Mouse (Mus musculus) heart, adult 2 months (tissue): ENCODE measurements around the gene Gm45337.

ENCODE experiments used
- CTCF ChIP-seq: fragments of 200-600 bp; IDR thresholded peaks from 2 replicates; pipeline ENCODE4 v1.8.1; 2022; ENCODE audit warnings: antibody characterized with exemption, mild to moderate bottlenecking, moderate library complexity
- EP300 ChIP-seq: fragments of 200-500 bp; IDR thresholded peaks from 2 replicates; pipeline ENCODE4 v1.6.1; 2011; ENCODE audit warnings: low read depth, low read length, control low read depth; ENCODE audit not compliant: insufficient read depth

DNA sequence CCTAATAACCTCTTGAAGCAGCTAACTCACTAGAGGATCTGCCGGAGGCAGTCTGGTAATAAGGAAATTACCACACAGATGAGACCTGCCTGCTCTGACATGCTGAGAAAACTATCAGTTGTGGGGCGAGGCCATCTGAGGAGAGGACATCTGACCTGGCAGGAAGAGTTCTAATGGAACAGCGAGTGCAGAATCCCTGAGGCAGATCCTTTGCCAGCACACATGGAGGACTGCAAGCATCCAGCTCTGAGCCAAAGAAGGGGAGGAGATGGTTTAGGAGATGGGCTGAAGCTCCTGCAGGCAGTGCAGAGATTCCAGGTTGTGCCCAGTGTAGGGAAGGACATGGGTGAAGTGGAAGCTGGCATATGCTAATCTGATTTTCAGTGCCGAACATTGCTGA, 7.8 kb upstream of the Gm45337 start:
- no peak for TF ChIP-seq CTCF
- TF ChIP-seq EP300: no peak
